Comparison of ENCODE assay signal across 15 mouse cellular contexts in genomic region chr2:23453250-23453649, GRCm38 (mm10).
DNase-seq lines count a peak whose midpoint lies in the region.
"Had no signal": no experiment of that assay in that cellular context is flagged by ENCODE, and none has a peak within 500 bp of the region (broad histone marks: within the 10 kb centered on the region; RNA-seq: fewer than 3 reads in every experiment).

No protein-coding gene starts in this region.

- DNase-seq in ES-CJ7 (ENCODE audit: low read depth, low spot score) (peak; percentile 94), R1 (ENCODE audit: low read depth, low spot score) (peak; percentile 85), adipocyte (ENCODE audit: low spot score) (no peak)
- no peak for DNase-seq in kidney, adult 11 months
- no peak for DNase-seq in kidney, postnatal 4 days
- DNase-seq: adrenal gland, adult 2 months; adrenal gland, postnatal 10 days; adrenal gland, postnatal 25 days; cerebellum, adult 11 months; cerebellum, adult 18-20 months; cerebellum, adult 8-10 months; cerebellum, adult 9-11 months; cerebellum, postnatal 14 days; cerebellum, postnatal 36 days; embryo, embryonic 11 days had no signal

Comparison
In these comparisons a context has a peak if more than half of its experiments do, and no peak if none do; other contexts are left out.
1. DNase-seq: peak in ES-CJ7 (single experiment) and R1 (single experiment); none in kidney, adult 11 months (single experiment), adipocyte (single experiment) and kidney, postnatal 4 days (0 of 2).